Mouse (Mus musculus) lung, adult 2 months (tissue): ENCODE results near the gene Islr.

Source experiments
- CTCF ChIP-seq: fragments of 200-500 bp; IDR thresholded peaks from 2 replicates; pipeline ENCODE4 v1.5.1; 2011; ENCODE audit warnings: mild to moderate bottlenecking, low read length, control low read depth; ENCODE audit not compliant: insufficient read depth
- POLR2A ChIP-seq: fragments of 200-500 bp; IDR thresholded peaks from 2 replicates; pipeline ENCODE4 v1.6.1; 2011; ENCODE audit warnings: low read depth, mild to moderate bottlenecking, control low read depth, low read length, borderline replicate concordance; ENCODE audit errors: extremely low read depth

DNA sequence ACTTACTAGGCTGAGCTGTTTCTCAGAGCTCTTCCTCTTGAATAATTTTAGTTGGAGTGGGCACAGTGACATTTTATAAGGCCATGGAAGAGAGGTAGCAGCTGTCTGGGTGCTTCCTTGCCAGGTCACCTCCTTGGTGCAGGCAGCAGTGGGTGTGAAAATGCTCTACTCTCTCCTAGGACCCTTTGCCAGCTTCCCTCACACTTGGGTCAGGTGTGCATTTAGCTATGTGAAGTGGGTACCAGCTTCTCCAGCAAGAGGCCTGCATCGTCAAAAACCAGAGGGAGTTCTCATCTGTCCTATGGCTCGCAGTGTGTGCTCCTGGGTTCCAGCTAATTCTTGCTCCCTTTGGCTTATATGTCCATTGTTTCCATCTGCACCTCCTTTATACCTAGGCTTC lies 24.7 kb downstream of the Islr start:
- TF ChIP-seq POLR2A (no peak), CTCF (no peak)
